Mouse (Mus musculus) left cerebral cortex, postnatal 36 days (tissue): ENCODE results near the gene Pou5f1. TPM values are rescaled to one million over a fixed set of nuclear protein-coding genes. Genes with fewer than 3 reads are reported as not detected.
A peak's percentile ranks its signal among the peaks of the same experiment; 100 is the strongest.
"Not testable (repeated sequence)": the region's sequence is repeated elsewhere in the genome, so short reads cannot be mapped to it uniquely, and the experiment has no call there.

Source experiments
- DNase-seq, 2 experiments: peaks; one replicate each; pipeline ENCODE4 v3.0.0; 2021 to 2022; ENCODE audit warnings: low spot score in 2 of 2, mixed read lengths in 1 of 2
- intact Hi-C: fragments of 180-260 bp; cut with DNase I; formaldehyde crosslinking; loops from one replicate; pipeline ENCODE4 v1.15.1; 2025
- total RNA-seq, 2 experiments: library from RNA; stranded (reverse); gene quantifications; 2 replicates each; pipeline ENCODE4 v1.2.3; 2021

The Pou5f1 gene
- not detected for total RNA-seq

- intact Hi-C loops: no loop called here
- DNase-seq: no peak
Measured at GRCm38 (mm10) chr17:35505776-35506175, at the start of gene Pou5f1. TSS of gene Pou5f1 (plus strand) at chr17:35506018.

GRCm38 (mm10) chr17:35458247-35458646, 47.6 kb upstream of the Pou5f1 start:
- DNase-seq, intact Hi-C loops: not testable (repeated sequence)

- intact Hi-C loops, DNase-seq: not testable (repeated sequence)
Measured at GRCm38 (mm10) chr17:35460513-35461341, 45.1 kb upstream of the Pou5f1 start.

- intact Hi-C loops, DNase-seq: not testable (repeated sequence)
Measured at GRCm38 (mm10) chr17:35465651-35466050, 40.2 kb upstream of the Pou5f1 start.

- DNase-seq, intact Hi-C loops: not testable (repeated sequence)
Measured at GRCm38 (mm10) chr17:35468936-35469335, 36.9 kb upstream of the Pou5f1 start.

GRCm38 (mm10) chr17:35469842-35470751, 35.7 kb upstream of the Pou5f1 start, which contains the start of gene H2-Q10:
TSS of gene H2-Q10 (plus strand) at chr17:35470089.
- DNase-seq: no peak
- intact Hi-C loops: no loop called here

GRCm38 (mm10) chr17:35484066-35484465, 21.8 kb upstream of the Pou5f1 start:
- intact Hi-C loops: no loop called here
- peak; percentile 23 to 24 for DNase-seq

- no peak for DNase-seq
- intact Hi-C loops: no loop called here
Measured at GRCm38 (mm10) chr17:35485702-35486101, 20.1 kb upstream of the Pou5f1 start.

GRCm38 (mm10) chr17:35486726-35487125, 19.1 kb upstream of the Pou5f1 start:
- DNase-seq: no peak
- intact Hi-C loops: no loop called here

- no peak for DNase-seq
- intact Hi-C loops: no loop called here
Measured at GRCm38 (mm10) chr17:35488041-35488440, 17.8 kb upstream of the Pou5f1 start.

- intact Hi-C loops: no loop called here
- no peak for DNase-seq
Measured at GRCm38 (mm10) chr17:35490320-35490719, 15.5 kb upstream of the Pou5f1 start.

GRCm38 (mm10) chr17:35497124-35497523, 8.7 kb upstream of the Pou5f1 start:
- DNase-seq: no peak
- intact Hi-C loops: no loop called here

GRCm38 (mm10) chr17:35502226-35502625, 3.6 kb upstream of the Pou5f1 start:
- DNase-seq: no peak
- intact Hi-C loops: no loop called here

GRCm38 (mm10) chr17:35502762-35503161, 3.1 kb upstream of the Pou5f1 start:
- DNase-seq: no peak
- intact Hi-C loops: no loop called here

GRCm38 (mm10) chr17:35503849-35504248, 2.0 kb upstream of the Pou5f1 start:
- intact Hi-C loops: no loop called here

GRCm38 (mm10) chr17:35504628-35505481, 963 bp upstream of the Pou5f1 start:
- intact Hi-C loops: no loop called here

More at GRCm38 (mm10) chr17:35503849-35504248, 2.0 kb upstream of the Pou5f1 start:
- DNase-seq: no peak

GRCm38 (mm10) chr17:35506881-35507280, 1.1 kb downstream of the Pou5f1 start:
- intact Hi-C loops: no loop called here

More at GRCm38 (mm10) chr17:35504628-35505481, 963 bp upstream of the Pou5f1 start:
- DNase-seq: no peak

GRCm38 (mm10) chr17:35507556-35508260, 1.9 kb downstream of the Pou5f1 start:
- no peak for DNase-seq
- intact Hi-C loops: no loop called here

More at GRCm38 (mm10) chr17:35506881-35507280, 1.1 kb downstream of the Pou5f1 start:
- no peak for DNase-seq

- DNase-seq, intact Hi-C loops: not testable (repeated sequence)
Measured at GRCm38 (mm10) chr17:35508279-35508678, 2.5 kb downstream of the Pou5f1 start.
